Mouse (Mus musculus): Measurements from ENCODE around the gene Haus3.

Gene Haus3

DNA sequence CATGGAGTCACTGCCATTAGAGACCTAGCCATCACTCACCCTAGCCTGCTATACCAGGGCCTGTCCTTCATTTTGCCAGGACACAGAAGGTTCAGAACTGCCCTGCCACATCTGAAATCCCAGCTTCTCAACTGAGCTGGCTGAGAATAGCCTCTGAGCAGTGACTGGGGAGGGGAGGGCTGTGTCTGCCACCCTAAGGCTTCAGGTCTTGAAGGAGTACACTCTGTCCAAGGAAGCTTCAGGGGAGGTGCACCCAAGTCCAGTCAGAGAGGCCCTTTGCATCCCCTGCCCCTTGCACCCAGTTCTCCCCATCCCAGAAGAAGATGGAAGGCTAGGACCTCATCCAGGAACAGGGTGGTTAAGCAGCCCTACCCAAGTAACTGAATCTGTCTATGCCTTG lies 16.5 kb upstream of the Haus3 start:
- no peak for DNase-seq

DNA sequence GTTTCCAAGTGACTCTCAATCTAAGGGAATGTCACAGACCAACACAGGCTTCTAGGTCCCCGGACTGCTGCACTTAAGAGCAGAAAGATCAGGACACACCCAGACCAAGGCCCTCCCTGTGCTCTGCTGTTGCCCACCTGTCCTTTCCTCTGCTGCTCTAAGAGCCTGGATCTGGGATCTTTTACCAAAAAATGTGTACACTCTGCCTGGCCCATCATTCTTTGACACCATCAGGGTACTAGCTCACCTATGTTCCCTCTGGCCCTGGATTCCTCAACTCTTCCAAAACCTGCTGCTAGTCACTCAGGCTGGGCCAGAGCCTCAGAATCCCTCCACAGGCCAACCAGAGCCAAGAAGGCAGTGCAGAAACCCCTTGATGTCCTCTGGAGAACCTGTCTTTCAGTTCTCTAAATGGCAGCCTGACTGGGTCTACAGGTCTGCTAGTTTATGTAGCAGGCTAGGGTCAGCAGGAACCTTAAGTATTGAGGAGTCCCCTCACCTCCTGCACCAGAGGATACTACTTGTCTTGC lies 15.8 kb upstream of the Haus3 start:
- no peak for DNase-seq

DNA sequence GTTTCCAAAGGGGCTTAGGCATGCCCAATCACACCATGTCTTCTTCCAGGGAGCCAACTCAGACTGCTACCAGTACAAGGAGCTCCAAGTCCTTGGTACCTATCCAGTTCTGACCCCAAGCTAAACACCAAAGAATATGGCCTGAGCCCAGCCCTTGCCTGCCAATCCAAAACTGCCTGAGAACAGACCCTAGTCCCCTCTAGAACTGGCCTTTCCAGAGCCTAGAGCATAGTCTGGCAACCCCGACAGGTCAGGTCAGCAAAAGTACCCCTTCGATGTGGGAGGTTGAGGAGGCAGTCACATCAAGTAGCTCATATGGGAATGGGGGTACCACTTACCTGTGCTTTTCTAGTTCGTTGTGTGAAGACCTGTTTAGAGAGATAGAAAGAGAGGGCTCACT lies 14.6 kb upstream of the Haus3 start:
- no peak for DNase-seq

DNA sequence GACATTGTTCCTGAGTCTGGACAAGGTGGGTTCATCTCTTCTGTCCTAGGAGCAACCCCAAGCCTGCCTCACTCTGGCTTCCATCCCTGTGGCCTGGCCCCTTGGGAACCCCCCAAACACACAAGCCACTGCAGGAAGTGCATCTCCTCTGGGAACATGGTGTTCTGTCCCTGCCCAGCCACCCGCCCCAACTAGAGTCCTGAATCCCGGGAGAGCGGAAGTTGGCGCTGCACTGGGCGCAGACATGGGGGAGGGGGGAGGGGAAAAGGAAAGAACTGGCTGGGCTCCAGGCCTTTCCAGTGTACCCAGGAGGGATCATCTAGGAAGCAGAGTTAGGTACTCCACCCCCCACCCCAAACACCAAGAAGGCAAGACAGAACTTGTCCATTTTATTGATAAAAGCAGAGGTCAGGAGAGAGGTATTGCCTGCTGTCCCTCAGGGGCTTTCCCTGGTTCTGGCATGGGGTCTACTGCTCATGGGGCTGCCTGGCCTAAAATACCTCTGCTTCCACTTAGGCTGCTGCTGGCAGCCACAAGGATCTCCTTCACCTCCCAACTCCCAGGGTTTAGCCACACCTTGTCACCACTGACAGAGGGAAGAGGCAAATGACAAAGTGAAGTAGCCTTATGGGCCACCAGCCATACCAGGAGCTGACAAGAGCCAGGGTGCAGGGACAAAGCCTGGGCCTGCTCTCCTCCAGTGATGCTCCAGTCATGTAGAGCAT lies 14.0 kb upstream of the Haus3 start:
- DNase-seq: peak; percentile 74

DNA sequence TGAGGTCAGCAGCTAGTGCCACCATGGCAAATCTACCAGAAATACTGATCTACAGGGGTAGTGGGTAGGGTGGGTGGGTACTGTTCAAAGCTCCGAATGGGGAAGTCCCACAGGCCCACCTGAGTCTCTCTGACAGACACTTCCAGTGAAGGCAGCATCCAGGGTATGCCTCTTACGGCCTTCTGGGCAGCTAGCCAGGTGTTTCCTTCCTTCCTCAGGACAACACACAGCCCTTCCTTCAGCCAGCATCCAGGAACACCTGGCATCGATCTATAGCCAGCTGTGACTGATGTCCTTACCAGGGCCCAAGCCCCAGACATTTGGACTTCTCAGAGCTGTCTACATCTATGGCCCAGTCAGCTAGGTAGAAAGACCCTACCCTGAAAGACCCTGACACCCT lies 13.2 kb upstream of the Haus3 start:
- DNase-seq: peak; percentile 62

DNA sequence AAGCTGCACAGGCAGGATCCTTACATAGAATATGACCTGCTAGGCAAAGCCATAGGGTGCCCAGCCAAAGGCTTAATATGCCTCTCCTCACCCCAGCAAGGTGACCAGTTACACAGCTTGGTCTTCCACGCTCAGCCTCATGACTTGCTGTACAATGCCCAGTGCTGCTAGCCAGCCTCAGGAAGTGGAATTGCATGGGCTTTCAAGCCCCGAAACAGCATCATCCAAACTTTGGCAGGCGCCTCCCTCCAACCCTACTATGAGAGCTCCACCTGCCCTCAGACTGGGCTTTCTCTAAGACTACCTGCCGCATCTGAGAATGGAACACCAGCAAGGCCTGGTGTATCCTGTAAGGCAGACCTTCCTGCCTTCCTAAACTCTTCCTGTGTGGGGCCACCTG lies 8.5 kb upstream of the Haus3 start:
- DNase-seq: peak; percentile 2

DNA sequence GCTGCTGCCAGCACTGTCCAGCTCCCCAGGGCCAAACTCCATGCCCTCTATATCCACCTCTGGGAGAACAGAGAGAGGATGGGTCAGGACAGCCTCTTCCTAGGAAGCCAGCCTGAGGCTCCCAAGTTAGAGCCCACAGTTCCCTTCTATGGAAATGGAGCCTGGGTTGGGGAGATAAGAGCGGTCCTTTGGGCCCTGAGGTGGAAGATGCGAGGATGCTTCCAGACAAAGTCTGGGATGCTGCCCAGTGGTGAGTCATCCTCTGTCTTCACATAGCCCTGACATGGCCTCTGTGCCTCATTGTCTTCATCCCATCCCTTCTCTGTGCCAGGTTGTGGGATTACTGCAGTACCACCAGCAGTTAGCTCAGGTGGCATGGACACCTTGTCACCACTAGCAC lies 7.8 kb upstream of the Haus3 start:
- DNase-seq: peak; percentile 2

DNA sequence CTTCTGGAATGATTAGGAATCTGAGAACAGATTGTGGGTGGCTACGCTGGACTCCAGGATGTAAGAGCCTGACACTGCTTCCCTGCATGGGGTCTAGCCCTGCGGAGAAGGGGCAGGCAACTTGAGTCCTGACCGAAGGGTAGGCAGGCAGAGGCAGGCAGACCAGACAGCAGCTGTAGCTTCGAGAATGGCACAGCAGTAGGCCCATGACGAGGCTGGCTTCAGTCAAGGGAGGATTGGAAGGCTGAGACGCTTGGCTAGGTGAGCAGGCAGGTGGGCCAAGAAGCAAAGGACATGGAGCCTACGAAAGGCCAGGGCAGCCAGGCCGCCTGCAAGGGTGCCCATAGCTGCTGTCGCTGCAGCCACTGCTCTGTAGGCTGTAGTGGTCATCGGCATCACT lies 7.4 kb upstream of the Haus3 start:
- peak; percentile 2 for DNase-seq

DNA sequence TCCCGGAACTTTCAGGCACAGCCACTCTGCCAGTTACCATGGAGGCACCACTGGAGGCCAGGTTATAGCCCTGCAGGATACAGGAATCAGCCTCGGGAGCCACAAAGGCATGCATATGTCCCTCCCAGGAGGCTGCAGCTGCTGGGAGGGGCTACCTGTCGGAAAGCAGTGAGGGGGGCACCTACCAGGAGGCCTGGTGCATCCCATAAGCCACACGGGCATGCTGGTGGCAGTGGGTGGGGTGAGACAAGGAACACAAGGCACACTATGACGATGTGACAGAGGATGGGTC lies 6.0 kb upstream of the Haus3 start:
- no peak for DNase-seq

DNA sequence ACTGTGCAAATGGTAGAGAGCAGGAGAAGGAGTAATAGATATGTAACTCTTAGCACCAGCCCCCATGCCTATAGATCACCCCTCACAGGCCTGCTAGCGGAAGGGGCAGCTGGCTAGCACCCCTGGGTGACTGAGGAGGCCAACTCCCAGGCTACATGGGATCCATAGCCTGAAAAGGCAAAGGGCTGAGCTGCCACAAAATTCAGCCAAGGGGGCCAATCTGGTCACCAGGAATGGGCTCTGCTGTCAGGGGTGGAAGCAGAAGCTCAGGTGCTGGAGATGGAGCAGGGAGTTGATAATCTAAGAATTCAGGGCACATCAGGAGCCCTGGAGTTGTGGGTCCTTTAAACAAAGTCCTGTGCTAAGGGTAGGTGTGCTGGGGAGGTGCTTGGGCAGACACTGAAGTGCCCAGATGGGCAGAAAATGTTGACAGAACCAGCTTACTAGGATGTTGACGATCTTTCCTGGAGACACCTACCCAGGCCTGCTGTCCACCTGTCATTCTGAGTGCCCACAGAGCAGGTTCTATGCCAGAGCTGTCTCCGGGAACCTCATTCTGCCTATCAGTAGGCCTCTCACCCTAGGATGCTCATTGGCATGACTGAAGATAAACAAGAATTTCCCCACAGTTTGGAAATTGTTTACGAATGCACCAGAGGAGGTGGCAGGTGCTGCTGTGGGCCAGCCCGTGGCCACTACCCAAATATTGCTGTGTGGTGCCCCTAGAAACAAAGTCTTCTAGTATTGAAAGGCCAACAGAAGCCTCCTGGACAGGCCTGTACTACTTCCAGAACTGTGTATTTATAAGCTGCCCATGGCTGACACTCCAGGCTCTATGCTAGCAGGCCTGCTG lies 5.4 kb upstream of the Haus3 start:
- DNase-seq: peak; percentile 1

DNA sequence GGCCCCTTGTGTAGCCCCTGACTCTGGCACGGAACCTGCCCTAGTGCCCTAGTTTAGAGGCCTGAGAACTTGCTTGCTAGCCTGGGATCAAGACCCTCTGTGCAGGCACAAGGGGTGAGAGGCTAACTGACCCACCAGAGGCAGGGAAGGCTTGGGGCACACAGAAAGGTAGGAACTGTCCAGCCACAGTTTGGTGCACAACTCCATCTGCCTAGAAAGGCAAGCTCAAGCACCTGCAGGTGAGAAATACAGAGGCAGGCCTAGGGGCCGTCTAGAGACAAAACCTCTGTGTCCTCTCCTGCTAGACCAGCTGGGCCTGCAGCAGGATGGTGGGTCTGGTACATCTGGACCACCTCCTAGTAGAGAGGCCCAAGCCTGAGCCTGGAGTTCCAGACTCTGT lies 4.7 kb upstream of the Haus3 start:
- DNase-seq: no peak

DNA sequence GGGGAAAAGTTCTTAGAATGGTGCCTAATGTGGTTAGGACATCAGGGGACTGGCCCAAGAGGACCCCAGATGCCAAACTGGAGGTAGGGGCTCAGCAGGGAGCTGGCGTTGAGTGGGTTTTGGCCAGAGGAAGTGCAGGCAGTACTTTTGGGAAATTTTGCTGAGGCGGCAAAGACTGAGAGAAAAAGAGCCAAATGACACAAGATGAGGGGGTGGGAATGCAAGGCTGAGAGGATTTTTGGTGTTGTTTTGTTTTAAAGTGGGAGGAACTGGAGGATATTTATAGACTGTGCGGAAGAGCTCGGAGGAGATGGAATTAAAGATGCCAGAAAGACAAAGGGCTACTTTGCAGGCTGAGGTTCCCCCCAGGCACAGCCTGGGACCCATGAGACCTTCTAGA lies 1.4 kb upstream of the Haus3 start:
- DNase-seq: no peak

DNA sequence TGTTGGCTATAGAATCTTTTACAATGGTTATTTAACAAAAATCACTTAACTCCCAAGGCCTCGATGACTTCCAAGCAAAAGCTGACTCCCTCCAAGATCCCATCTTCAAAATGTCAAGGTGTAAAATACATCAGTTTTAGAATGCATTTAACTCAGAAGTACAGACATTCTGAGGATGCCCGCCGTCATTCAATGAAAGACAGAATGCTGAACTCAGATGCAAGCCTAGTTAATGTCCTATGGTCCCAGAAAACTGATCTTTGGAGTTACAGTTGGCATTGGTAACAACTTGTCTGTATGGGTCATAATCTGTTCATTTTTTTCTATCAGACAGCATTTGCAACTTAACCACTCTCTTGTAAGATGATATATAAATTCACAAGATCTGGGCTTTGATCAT lies 627 bp upstream of the Haus3 start:
- no peak for DNase-seq

DNA sequence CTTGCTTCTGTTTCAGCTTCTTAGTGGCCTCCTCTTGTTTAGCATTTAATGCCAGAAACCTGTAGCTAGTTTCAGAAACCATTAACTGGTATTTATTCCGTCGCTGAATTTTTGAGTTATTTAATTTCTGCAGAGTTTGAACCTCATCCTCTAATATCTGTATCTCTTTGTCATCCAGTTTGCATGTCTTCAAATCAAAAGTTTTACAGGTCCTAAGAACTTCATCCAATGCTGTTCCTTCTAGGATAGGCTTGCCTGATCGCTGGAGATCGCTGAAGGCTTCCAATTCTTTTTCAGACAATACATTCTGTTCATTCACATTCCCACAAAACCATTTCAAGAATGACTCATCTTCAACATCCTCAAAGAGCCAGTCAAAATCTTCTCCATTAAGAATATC lies 1.5 kb downstream of the Haus3 start:
- DNase-seq: no peak

DNA sequence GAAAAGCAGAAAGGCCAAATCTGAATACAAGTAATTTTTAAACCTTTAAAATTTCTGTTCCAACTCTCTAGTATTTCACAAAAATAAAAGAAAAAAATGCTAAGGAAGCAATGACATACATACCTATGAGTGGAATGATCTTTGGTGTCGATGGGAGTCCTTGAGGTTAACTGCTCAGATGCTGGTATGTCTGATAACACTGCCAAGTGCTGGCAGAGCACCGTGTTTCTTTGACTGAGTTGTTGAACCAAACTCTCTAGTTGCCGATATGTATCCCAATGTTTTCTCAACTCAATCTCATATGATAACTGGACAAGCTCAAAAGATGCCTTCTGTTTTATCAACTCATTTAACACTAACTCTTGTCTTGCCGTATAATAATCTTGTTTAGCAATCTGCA lies 3.5 kb downstream of the Haus3 start:
- DNase-seq: no peak

DNA sequence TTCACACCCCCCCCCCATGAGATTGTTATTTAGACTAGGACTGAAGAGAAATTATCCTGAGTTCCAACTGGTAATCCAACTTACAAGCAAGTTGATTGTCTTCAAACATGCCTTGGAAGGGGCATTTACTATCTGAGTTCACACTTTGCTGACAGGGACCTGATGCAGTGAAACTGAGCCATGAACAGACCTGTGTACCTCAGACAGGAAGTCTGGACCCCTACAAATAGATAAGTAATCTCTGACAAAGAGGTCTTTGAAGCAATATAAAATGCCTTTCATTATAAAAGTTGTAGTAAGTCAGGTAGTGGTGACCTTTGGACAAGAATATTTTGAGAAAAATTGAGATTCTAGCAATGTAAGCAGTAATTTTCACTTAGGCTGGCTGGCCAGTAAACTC lies 20.9 kb downstream of the Haus3 start:
- no peak for DNase-seq

DNA sequence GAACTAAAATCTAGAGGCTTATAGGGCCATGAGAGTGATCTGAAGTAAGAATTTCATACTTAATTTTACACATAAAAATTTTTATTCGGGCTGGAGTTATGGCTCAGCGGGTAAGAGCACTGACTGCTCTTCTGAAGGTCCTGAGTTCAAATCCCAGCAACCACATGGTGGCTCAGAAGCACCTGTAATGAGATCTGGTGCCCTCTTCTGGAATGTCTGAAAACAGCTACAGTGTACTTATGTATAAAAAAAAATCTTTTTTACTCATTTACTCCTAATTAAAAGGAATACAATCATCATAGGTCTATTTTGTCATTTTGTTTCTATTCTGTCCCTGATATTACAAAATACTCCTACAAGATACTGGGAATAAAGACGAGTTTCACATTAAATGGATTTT lies 21.8 kb downstream of the Haus3 start:
- no peak for DNase-seq

DNA sequence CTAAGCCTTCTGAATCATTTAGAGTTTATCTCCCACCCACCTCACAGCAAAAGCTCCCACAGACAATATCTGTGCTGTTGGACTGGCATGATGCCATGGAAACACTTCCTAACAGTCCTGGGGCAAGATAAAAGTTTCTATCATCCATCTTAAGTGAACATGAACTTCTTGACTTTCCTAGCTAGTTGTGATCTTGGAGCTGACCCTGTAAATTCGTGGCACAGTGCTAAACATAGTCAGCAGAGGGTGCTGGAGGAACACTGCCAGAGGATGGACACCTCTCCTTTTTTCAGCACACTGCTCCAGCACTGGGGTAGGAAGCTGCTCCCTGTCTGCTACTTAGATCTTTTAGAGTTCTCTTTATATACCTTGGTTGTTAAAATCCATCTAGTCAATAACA lies 29.6 kb downstream of the Haus3 start:
- peak; percentile 38 for DNase-seq

DNA sequence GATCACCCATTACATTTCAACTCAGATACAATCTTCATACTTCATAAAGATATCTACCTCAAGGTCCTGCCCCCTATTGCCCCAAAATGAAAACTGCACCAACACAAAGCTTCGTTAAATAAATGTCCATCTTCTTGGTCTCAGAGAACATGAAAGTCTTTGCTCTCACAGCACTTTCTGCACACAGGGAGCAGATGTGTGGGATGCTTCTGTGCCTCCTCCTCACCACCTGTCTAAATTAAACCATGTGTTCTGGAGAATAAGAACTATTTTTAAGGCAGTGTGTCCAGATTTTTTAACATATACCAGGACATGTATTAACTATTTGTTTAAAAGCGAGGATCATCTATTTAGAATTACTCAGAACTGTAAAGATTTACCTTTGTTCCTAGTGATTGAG lies 36.6 kb downstream of the Haus3 start:
- no peak for DNase-seq

DNA sequence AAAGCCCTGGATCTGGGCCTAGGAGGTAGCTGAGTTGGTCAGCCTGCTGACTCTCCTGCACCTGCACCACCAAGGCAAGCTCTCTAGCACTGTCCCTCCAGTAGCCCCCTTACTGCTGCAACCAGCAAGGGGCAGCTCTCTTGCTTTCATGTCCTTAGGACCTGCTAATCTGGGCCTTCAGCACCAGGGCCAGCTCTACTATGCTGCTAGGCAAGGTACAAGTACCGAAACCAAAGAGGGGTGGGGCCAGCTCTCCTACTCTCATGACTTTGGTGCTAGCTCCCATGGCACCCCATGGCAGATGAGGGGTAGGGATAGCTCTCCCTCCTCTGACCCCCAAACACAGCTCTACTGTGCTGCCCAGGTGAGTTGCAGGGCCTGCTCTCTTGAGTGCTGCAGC lies 45.2 kb downstream of the Haus3 start:
- no peak for DNase-seq

DNA sequence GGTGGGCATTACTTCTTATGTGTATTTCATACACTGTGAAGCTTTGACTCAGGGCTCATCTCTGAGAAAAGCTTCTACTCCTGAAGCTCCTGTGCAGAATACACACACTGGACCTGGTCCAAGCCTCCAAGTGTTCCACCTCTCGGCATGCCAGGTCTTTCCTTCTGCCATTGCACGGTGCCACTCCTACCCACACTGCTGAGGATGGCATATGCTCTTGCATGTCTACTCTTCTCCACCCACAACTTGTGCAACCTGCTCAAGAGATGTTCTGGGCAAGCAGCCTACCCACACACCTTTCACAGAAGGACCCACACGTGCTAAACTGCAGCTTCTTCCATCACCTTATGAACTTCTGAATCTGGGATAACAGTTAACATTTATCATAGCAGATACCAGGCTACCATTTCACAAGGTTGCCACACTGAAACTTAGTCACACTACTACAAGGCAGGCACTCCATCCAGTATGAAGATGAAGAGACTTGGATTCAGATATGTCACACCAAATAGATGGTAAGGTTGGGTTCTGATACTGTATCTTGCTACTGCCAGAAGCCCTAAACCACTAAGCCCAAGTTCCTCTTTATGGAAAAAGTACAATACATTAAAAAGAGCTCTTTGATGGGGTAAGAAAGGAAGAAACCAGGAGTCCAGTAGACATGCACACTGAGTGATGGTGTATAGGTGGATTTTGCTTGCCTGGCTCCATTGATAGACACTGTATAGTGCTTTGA lies 50.0 kb downstream of the Haus3 start:
- DNase-seq: no peak

DNA sequence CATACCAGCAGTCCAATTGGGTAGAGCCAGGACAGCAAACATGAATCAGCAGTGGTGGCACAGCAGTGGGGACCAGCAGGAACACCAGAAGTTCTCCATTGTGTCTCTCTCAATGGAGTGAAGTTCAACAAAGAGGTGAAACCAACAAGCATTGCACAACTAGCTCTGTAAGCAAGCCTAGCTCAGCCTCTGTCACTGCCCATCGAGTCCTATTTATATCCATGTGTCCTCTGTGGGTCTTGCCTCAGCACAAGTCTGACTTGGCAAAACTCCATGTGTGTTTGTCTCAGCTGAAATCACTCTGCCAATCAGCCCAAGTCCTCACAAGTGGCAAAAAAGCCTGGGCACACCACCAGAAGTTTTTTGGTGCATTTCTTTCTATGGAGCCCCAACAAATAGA lies 63.6 kb downstream of the Haus3 start:
- DNase-seq: no peak

Measured in kidney, adult 18-20 months (tissue).